Mouse (Mus musculus): ENCODE data around the gene Agbl1.

DNA sequence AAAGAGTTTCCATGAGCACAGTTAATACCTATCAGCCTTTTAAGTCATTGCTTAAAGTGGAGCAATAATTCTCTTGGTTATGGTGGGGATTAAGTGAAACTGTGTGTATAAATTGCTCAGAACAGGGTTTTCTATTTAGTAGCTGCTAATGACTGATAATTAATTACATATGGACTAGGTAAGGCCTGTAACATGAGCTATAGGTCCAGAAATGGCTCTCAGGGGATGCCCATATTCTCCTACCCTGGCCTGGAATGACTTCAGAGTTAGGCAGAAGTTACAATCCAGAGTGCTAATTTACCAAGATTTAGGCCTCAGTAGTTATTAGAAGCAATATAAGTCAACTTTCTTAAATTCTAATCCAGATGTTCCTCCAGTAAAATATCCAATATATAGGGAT is 317.6 kb downstream of the Agbl1 start:
- TF ChIP-seq POLR2A (IDR thresholded peaks at IDR 0.05; ENCODE audit: insufficient read depth, low read length) = no peak
- TF ChIP-seq CTCF (IDR thresholded peaks at IDR 0.05; ENCODE audit: low read depth, low read length) = no peak
- TF ChIP-seq EP300 (IDR thresholded peaks at IDR 0.05; ENCODE audit: insufficient read depth, low read depth, low read length) = no peak
